Mouse (Mus musculus) CH12.LX (cell line): Measurements from ENCODE around the gene Gpr176.

ENCODE experiments used
- CHD1 ChIP-seq: IDR thresholded peaks from 2 replicates; pipeline ENCODE4 v1.6.1; 2012; ENCODE audit warnings: low read depth, low read length, improper control_type of control experiment, inconsistent platforms
- E2F4 ChIP-seq: IDR thresholded peaks from 2 replicates; pipeline ENCODE4 v1.6.1; 2011; ENCODE audit warnings: low read depth, low read length, improper control_type of control experiment; ENCODE audit not compliant: insufficient replicate concordance
- POLR2A ChIP-seq: IDR thresholded peaks from 2 replicates; pipeline ENCODE4 v1.6.1; 2011; ENCODE audit warnings: low read depth, mild to moderate bottlenecking, improper control_type of control experiment, low read length
- SIN3A ChIP-seq: IDR thresholded peaks from 2 replicates; pipeline ENCODE4 v1.6.1; 2012; ENCODE audit warnings: low read length, improper control_type of control experiment, inconsistent platforms

GRCm38 (mm10) chr2:118315656-118316402 is 57.4 kb downstream of the Gpr176 start:
- TF ChIP-seq CHD1 (no peak), E2F4 (no peak), SIN3A (no peak), POLR2A (no peak)
